Mouse (Mus musculus) hindbrain, embryonic 16.5 days (tissue): ENCODE data around the gene Hcrtr1. TPM values are rescaled to one million over a fixed set of nuclear protein-coding genes. Genes with fewer than 3 reads are reported as not detected.

ENCODE experiments used
- ATAC-seq: fragments of 200-750 bp; cut with Nextera tagmentation; 2 replicates; pipeline ENCODE4 v1.8.0; 2017; ENCODE audit warnings: moderate TSS enrichment, moderate library complexity
- H3K27ac ChIP-seq: fragments of 300-500 bp; sonication (generic); 2 replicates; pipeline ENCODE4 v1.5.1; 2014; ENCODE audit warnings: low read depth, mild to moderate bottlenecking, control low read depth, low read length, moderate library complexity
- H3K27me3 ChIP-seq: fragments of 300-500 bp; sonication (generic); replicated peaks from 2 replicates; pipeline ENCODE4 v1.6.1; 2014; ENCODE audit warnings: low read length; ENCODE audit not compliant: control insufficient read depth, insufficient read depth
- H3K36me3 ChIP-seq: fragments of 300-500 bp; sonication (generic); 2 replicates; pipeline ENCODE4 v1.6.1; 2014; ENCODE audit warnings: mild to moderate bottlenecking, low read length, moderate library complexity, mixed read lengths; ENCODE audit not compliant: control insufficient read depth, insufficient read depth
- H3K4me1 ChIP-seq: fragments of 300-500 bp; sonication (generic); 2 replicates; pipeline ENCODE4 v1.6.1; 2014; ENCODE audit warnings: low read depth, low read length; ENCODE audit not compliant: control insufficient read depth, insufficient read depth
- H3K4me2 ChIP-seq: fragments of 300-500 bp; sonication (generic); 2 replicates; pipeline ENCODE4 v1.6.1; 2014; ENCODE audit warnings: mild to moderate bottlenecking, low read length, control low read depth, moderate library complexity
- H3K4me3 ChIP-seq: fragments of 300-500 bp; sonication (generic); 2 replicates; pipeline ENCODE4 v1.5.1; 2014; ENCODE audit warnings: mild to moderate bottlenecking, low read length, control low read depth, moderate library complexity
- H3K9ac ChIP-seq: fragments of 300-500 bp; sonication (generic); 2 replicates; pipeline ENCODE4 v1.6.1; 2014; ENCODE audit warnings: low read depth, mild to moderate bottlenecking, control low read depth, low read length, moderate library complexity
- H3K9me3 ChIP-seq: fragments of 300-500 bp; sonication (generic); 2 replicates; pipeline ENCODE4 v1.6.1; 2014; ENCODE audit warnings: mild to moderate bottlenecking, low read length, moderate library complexity; ENCODE audit not compliant: control insufficient read depth
- WGBS: fragments of 180-500 bp; shearing (Covaris S2); extraction: QIAGEN DNeasy Blood & Tissue Kit; methylation state at CpG from one replicate; pipeline ENCODE4 v1.1.7; 2014; 5-methylcytosine and 5-hydroxymethylcytosine counted together
- polyA plus RNA-seq: library from polyadenylated mRNA; unstranded; fragments of >200 nt; fragmentation: Nextera tagmentation; extraction: Ambion mirVana; gene quantifications from 2 replicates; pipeline ENCODE4 v1.2.1, GENCODE M21; 2015

Gene Hcrtr1
- polyA plus RNA-seq, 1 experiment from 2014 or later, result 8.6 TPM

DNA sequence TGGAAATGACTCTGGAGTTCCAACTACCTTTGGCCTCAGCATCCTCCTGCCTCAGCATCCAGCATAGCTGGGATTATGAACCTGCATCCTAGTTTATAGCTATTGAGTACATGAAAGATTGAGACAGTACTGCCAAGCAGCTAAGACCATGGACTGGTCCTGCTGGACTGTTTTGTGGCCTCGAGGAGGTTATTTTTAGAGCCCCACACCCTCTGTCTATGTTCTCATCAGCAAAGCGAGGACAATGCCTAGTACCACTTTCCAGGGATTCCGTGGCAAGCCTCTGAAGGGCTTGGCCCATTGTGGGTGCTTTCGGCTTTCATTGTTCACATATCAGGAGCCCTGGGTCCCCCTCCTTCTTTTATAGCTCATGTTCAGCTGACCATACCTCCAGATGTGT lies 31.2 kb upstream of the Hcrtr1 start:
- H3K4me1 ChIP-seq, result peaks cover 9% of the 10 kb centered on the region
- H3K9ac ChIP-seq, result no peak overlapping the region
- 88% methylated on average over 4 of the region's 4 CpGs for WGBS
- no peak overlapping the region for H3K4me3 ChIP-seq
- no peak overlapping the region for H3K4me2 ChIP-seq
- H3K36me3 ChIP-seq, result no peaks in the 10 kb centered on the region
- no peak for ATAC-seq
- H3K27me3 ChIP-seq, result peaks cover 14% of the 10 kb centered on the region
- no peak overlapping the region for H3K27ac ChIP-seq
- no peaks in the 10 kb centered on the region for H3K9me3 ChIP-seq

DNA sequence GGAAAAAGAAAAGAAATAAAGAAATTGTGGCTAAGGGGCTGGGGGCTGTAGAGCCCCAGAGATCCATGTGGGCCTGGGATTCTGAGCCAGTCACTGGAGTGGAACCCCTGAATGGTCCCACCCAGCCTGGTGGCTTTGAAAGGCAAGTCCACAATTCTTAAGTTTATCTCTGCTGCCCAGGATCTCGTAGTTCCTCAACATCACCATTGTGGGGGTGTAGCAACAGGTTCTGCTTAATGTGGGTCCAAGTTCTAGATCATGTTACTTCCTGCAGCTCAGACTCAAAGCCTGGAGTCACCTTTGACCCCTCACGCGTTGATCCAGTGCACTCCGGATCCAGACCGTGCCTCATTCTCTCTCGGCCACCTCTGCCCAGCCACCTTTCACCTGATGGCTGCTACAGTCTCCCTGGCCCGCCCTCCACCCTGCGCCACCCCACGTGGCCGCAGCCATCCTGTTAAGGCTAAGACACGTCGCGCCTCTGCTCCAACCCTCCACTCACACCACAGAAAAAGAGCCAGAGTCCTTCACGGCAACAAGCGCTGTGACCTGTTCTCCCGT lies 30.3 kb upstream of the Hcrtr1 start:
- no peak overlapping the region for H3K27ac ChIP-seq
- no peak overlapping the region for H3K4me3 ChIP-seq
- ATAC-seq, result no peak
- H3K9ac ChIP-seq, result no peak overlapping the region
- peaks cover 10% of the 10 kb centered on the region for H3K27me3 ChIP-seq
- H3K4me2 ChIP-seq, result no peak overlapping the region
- 78% methylated on average over 16 of the region's 16 CpGs for WGBS
- H3K36me3 ChIP-seq, result no peaks in the 10 kb centered on the region
- H3K9me3 ChIP-seq, result no peaks in the 10 kb centered on the region
- peaks cover under 1% of the 10 kb centered on the region for H3K4me1 ChIP-seq

- WGBS, result 35% methylated on average over 16 of the region's 16 CpGs
- H3K27me3 ChIP-seq, result peaks cover 8% of the 10 kb centered on the region; the same call in 1 of the 2 replicates
- no peak overlapping the region for H3K27ac ChIP-seq
- peaks cover 2% of the 10 kb centered on the region for H3K4me1 ChIP-seq
- no peak overlapping the region for H3K9ac ChIP-seq
- H3K36me3 ChIP-seq, result no peaks in the 10 kb centered on the region
- ATAC-seq, result no peak
- H3K9me3 ChIP-seq, result no peaks in the 10 kb centered on the region
- H3K4me3 ChIP-seq, result no peak overlapping the region
- H3K4me2 ChIP-seq, result peak overlapping the region; percentile 16; the same call in 1 of the 2 replicates
Measured at GRCm38 (mm10) chr4:130168280-130169183, 29.4 kb upstream of the Hcrtr1 start.

GRCm38 (mm10) chr4:130167814-130168213 lies 28.7 kb upstream of the Hcrtr1 start:
- Histone ChIP-seq H3K36me3 (no peaks in the 10 kb centered on the region), H3K27ac (no peak overlapping the region), H3K27me3 (peaks cover 11% of the 10 kb centered on the region; the same call in 1 of the 2 replicates), H3K4me3 (no peak overlapping the region), H3K9me3 (no peaks in the 10 kb centered on the region), H3K4me1 (peaks cover 8% of the 10 kb centered on the region), H3K4me2 (peak overlapping the region; percentile 37), H3K9ac (no peak overlapping the region)
- 40% methylated on average over 9 of the region's 9 CpGs for WGBS
- no peak for ATAC-seq

GRCm38 (mm10) chr4:130167321-130167720 lies 28.2 kb upstream of the Hcrtr1 start:
- Histone ChIP-seq H3K9ac (no peak overlapping the region), H3K27ac (no peak overlapping the region), H3K9me3 (no peaks in the 10 kb centered on the region), H3K27me3 (peaks cover 13% of the 10 kb centered on the region), H3K4me1 (peaks cover 8% of the 10 kb centered on the region), H3K4me2 (peak overlapping the region; percentile 37), H3K36me3 (no peaks in the 10 kb centered on the region), H3K4me3 (no peak overlapping the region)
- no peak for ATAC-seq
- 55% methylated on average over 22 of the region's 22 CpGs for WGBS

DNA sequence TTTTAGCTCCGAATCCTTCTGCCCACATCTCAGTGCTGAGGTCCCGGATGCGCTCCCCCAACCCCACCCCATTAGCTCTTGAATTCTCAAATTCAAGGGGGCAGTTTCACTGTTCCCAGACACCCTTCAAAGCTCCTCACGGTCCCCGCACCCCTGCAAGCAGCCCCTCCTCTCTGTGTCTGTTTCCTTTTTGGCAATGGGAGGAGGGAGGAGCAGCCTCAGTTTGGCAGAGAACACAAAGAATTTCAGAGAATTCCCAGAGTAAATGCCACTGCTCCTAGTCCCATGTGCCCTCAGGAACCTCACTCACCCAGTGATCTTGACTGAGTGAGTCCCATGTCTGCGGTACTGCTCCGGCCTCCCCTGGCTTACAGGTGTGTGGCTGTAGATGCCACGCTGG lies 27.4 kb upstream of the Hcrtr1 start:
- 78% methylated on average over 8 of the region's 8 CpGs for WGBS
- H3K9ac ChIP-seq, result no peak overlapping the region
- no peak overlapping the region for H3K4me3 ChIP-seq
- peaks cover 17% of the 10 kb centered on the region for H3K27me3 ChIP-seq
- ATAC-seq, result no peak
- no peak overlapping the region for H3K27ac ChIP-seq
- H3K4me2 ChIP-seq, result no peak overlapping the region
- peaks cover 8% of the 10 kb centered on the region for H3K4me1 ChIP-seq
- no peaks in the 10 kb centered on the region for H3K9me3 ChIP-seq
- no peaks in the 10 kb centered on the region for H3K36me3 ChIP-seq

GRCm38 (mm10) chr4:130166061-130166460 lies 26.9 kb upstream of the Hcrtr1 start:
- H3K4me2 ChIP-seq, result no peak overlapping the region

GRCm38 (mm10) chr4:130164121-130164520 lies 25.0 kb upstream of the Hcrtr1 start:
- H3K9me3 ChIP-seq, result no peaks in the 10 kb centered on the region
- H3K27ac ChIP-seq, result no peak overlapping the region
- ATAC-seq, result no peak
- H3K4me1 ChIP-seq, result peaks cover 8% of the 10 kb centered on the region
- no peaks in the 10 kb centered on the region for H3K36me3 ChIP-seq
- H3K27me3 ChIP-seq, result peaks cover 17% of the 10 kb centered on the region
- no peak overlapping the region for H3K4me2 ChIP-seq
- H3K9ac ChIP-seq, result no peak overlapping the region
- H3K4me3 ChIP-seq, result no peak overlapping the region
- 77% methylated on average over 6 of the region's 6 CpGs for WGBS

More at GRCm38 (mm10) chr4:130166061-130166460, 26.9 kb upstream of the Hcrtr1 start:
- no peak for ATAC-seq
- WGBS, result 79% methylated on average over 18 of the region's 18 CpGs
- no peak overlapping the region for H3K4me3 ChIP-seq
- no peaks in the 10 kb centered on the region for H3K36me3 ChIP-seq
- no peak overlapping the region; the same call in 1 of the 2 replicates for H3K9ac ChIP-seq
- peaks cover 17% of the 10 kb centered on the region for H3K27me3 ChIP-seq
- H3K9me3 ChIP-seq, result no peaks in the 10 kb centered on the region
- H3K4me1 ChIP-seq, result peaks cover 8% of the 10 kb centered on the region
- no peak overlapping the region for H3K27ac ChIP-seq

DNA sequence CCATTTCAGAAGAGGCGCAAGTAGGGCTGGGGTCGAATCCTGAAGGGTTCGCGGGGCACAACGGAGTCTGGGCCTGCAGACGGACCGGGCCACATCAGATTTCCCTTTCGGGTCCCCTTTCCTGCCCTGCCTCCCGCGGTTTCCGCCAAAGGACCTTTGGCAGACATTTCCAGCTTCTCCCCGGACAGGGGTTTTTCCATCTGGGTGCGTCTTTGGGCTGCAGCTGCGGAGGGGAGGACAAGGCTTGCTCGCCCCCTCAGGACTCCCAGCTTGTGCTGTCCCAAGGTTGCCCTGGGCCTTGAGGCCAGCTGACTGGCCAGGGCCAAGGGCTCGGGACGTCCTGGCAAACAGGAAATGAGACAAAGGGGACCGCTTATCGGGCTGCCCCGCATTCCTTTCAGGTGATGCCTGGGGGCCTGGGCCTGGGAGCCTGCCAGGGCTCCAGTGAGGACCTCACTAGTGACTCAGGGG lies 24.3 kb upstream of the Hcrtr1 start:
- no peak for ATAC-seq
- 6% methylated on average over 20 of the region's 20 CpGs for WGBS

More for the DNA sequence above, 24.3 kb upstream of the Hcrtr1 start:
- H3K4me3 ChIP-seq, result no peak overlapping the region
- H3K4me2 ChIP-seq, result peak overlapping the region; percentile 37
- no peaks in the 10 kb centered on the region for H3K9me3 ChIP-seq
- peaks cover 17% of the 10 kb centered on the region for H3K27me3 ChIP-seq
- peaks cover 8% of the 10 kb centered on the region for H3K4me1 ChIP-seq
- no peak overlapping the region for H3K27ac ChIP-seq
- H3K36me3 ChIP-seq, result no peaks in the 10 kb centered on the region
- peak overlapping the region; percentile 51 for H3K9ac ChIP-seq
